Mouse (Mus musculus): ENCODE data around the gene Tac2. TPM values are rescaled to one million over a fixed set of nuclear protein-coding genes. Genes with fewer than 3 reads are reported as not detected.

Tac2 gene
- polyA plus RNA-seq, 1 experiment = not detected

DNA sequence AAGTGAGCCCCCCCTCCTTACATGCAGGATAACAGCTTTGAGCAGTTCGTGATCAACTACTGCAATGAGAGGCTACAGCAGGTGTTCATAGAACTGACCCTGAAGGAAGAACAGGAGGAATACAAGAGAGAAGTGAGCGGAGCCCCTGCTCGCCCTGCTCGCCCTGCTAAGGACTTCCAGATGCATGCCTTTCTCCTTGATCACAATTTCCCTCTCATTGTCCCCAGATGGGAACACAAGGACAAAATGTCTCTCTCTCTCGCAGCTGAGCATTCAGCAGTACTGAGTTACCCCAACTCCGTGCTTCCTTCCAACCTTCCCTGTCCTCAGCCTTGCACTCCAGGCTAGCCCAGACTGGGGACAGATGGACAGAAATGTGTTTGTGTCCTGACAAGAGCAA lies 11.5 kb upstream of the Tac2 start:
- no peaks in the 10 kb centered on the region for H3K4me1 ChIP-seq (ENCODE audit: control insufficient read depth, insufficient read depth, low read length)
- no peak overlapping the region for H3K4me3 ChIP-seq (ENCODE audit: insufficient read depth, low read length)
- no peak overlapping the region for H3K27ac ChIP-seq (ENCODE audit: insufficient read depth, low read depth, low read length)
- TF ChIP-seq POLR2A (IDR thresholded peaks at IDR 0.05; ENCODE audit: borderline replicate concordance, low read depth, low read length) = no peak
- no peak for TF ChIP-seq CTCF (IDR thresholded peaks at IDR 0.05; ENCODE audit: low read depth, low read length)

DNA sequence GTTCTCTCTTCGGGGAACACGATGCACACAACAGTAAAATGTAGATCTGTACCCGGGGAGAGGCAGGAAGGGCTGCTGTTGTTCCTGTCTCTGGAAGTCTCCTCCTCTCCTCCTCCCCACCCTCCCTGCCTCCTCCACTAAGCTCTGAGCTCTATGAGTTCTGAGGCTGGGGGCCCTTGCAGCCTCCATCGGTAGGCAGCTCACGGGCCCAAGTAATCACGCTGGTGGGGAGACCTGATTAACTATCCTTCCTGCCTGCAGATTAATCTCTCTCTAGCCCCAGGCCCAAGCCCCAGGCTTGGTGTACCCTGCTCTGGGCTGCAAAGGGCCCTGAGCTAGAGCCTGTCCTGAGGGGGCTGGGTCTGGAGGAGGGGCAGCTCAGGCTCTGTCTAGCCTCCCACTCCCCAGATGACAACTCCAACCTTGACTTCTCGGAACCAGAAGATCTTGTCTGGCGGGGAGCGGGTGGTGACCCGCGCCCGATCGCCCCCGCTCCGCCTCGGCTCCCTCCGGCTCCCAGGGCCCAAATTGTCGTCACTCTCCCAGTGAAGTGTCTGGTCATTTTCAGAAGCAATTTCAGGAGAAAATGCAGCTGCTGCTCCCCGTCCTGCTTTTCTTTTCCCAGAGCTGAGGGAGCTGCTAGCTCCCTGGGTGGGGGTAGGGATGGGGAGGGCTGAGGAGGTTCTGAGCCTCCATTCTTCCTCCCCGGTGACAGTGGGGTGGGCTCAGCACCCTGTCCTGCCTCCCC lies 2.4 kb upstream of the Tac2 start:
- no peak overlapping the region for H3K4me3 ChIP-seq (ENCODE audit: insufficient read depth, low read length)
- H3K4me1 ChIP-seq (ENCODE audit: control insufficient read depth, insufficient read depth, low read length) = no peaks in the 10 kb centered on the region
- no peak for TF ChIP-seq POLR2A (IDR thresholded peaks at IDR 0.05; ENCODE audit: borderline replicate concordance, low read depth, low read length)
- TF ChIP-seq CTCF (IDR thresholded peaks at IDR 0.05; ENCODE audit: low read depth, low read length) = no peak
- no peak overlapping the region for H3K27ac ChIP-seq (ENCODE audit: insufficient read depth, low read depth, low read length)

DNA sequence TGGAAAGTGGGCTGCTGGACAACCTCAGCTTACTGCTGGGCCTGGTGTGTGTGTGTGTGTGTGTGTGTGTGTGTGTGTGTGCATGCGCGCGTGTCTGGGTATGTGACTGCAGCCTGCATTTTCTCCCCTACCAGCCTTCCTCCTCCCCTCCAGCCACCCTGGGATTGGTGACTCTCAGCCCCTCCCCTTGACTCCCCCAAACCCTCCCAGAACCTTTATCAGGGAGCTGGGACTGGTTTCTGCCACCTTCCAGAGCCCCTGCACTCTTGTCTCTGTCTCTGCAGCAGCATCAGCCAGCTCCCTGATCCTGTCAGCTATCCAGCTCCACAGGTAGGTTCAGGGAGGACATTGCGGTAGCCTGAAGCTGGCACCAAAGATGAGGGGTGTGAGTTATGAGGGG lies 858 bp downstream of the Tac2 start:
- no peak overlapping the region for H3K4me3 ChIP-seq (ENCODE audit: insufficient read depth, low read length)
- no peak overlapping the region for H3K27ac ChIP-seq (ENCODE audit: insufficient read depth, low read depth, low read length)
- H3K4me1 ChIP-seq (ENCODE audit: control insufficient read depth, insufficient read depth, low read length) = no peaks in the 10 kb centered on the region
- TF ChIP-seq CTCF (IDR thresholded peaks at IDR 0.05; ENCODE audit: low read depth, low read length) (no peak), POLR2A (IDR thresholded peaks at IDR 0.05; ENCODE audit: borderline replicate concordance, low read depth, low read length) (no peak)

DNA sequence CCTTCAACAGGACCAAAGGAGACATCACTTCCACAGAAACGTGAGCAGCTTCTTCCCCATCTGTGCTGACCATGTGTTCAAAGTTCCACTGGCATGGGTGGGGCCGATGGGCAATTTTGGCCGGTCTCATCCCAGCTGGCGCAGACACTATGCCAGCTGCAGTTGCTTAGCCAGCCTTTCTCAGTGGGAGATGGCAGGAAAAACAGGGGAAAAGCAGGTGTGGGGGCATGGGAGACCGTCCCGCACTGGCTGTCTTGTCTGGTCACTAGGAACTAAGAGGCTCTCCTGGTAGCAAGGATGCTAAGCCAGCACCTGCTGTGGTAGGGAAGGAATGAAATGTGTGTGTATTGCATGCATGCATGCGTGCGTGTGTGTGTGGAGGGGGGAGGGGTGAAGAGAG lies 4.2 kb downstream of the Tac2 start:
- Histone ChIP-seq H3K4me1 (ENCODE audit: control insufficient read depth, insufficient read depth, low read length) (peaks cover 6% of the 10 kb centered on the region; the same call in 1 of the 2 replicates), H3K27ac (ENCODE audit: insufficient read depth, low read depth, low read length) (no peak overlapping the region), H3K4me3 (ENCODE audit: insufficient read depth, low read length) (no peak overlapping the region)
- TF ChIP-seq CTCF (IDR thresholded peaks at IDR 0.05; ENCODE audit: low read depth, low read length) (no peak), POLR2A (IDR thresholded peaks at IDR 0.05; ENCODE audit: borderline replicate concordance, low read depth, low read length) (no peak)

DNA sequence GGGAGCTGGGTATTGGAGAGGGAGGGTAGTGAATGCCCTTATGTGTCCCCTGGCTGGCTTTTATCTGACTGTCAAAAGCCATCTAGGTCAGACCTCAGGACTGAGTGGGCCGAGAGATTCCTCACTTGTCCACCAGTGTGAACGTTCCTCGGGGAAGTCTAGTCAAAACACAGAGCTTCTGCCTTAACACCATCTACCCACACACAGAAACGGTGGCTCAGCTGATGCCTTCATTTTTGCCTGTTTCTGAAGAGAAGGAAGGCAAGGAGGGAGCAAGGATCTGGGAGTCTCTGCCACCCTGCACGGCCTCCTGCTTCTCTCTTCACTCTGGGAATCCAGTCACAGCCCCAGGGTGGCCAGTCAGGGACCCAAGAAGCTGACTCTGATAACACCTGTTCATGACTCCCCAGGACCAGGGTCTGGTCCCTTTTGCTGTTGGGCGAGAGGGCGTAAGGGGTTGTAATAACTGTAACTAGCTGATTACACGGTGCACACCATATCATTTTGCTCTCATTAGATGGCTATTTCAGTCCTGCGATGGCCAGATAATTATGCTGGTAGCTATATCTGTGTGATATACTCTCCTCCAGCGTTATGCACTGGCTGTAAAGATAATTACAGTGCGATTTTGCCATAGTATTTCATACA lies 6.1 kb downstream of the Tac2 start:
- no peak for TF ChIP-seq POLR2A (IDR thresholded peaks at IDR 0.05; ENCODE audit: borderline replicate concordance, low read depth, low read length)
- TF ChIP-seq CTCF (IDR thresholded peaks at IDR 0.05; ENCODE audit: low read depth, low read length) = no peak
- Histone ChIP-seq H3K4me3 (ENCODE audit: insufficient read depth, low read length) (no peak overlapping the region), H3K4me1 (ENCODE audit: control insufficient read depth, insufficient read depth, low read length) (peaks cover 6% of the 10 kb centered on the region; the same call in 1 of the 2 replicates), H3K27ac (ENCODE audit: insufficient read depth, low read depth, low read length) (no peak overlapping the region)

DNA sequence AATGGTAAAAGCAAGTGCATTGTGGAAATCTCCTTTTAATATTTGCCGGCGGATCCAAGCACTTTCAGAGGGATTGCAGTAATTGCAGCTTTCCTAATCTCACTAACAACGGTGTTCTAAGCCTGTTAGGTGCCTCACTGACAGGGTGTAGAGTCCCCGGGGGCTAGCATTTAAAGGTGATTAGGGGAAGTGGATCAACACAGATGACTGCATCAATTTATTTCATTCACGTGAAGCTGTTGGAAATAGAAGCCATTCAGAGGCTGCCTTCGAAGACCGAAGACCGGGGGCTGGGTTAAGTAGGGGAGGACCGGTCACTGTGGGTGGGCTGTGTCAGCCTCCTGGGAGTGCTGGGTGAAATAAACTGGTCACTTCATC lies 6.6 kb downstream of the Tac2 start:
- peaks cover 6% of the 10 kb centered on the region; the same call in 1 of the 2 replicates for H3K4me1 ChIP-seq (ENCODE audit: control insufficient read depth, insufficient read depth, low read length)
- no peak overlapping the region for H3K4me3 ChIP-seq (ENCODE audit: insufficient read depth, low read length)
- no peak overlapping the region for H3K27ac ChIP-seq (ENCODE audit: insufficient read depth, low read depth, low read length)
- TF ChIP-seq CTCF (IDR thresholded peaks at IDR 0.05; ENCODE audit: low read depth, low read length) = no peak
- TF ChIP-seq POLR2A (IDR thresholded peaks at IDR 0.05; ENCODE audit: borderline replicate concordance, low read depth, low read length) = no peak

DNA sequence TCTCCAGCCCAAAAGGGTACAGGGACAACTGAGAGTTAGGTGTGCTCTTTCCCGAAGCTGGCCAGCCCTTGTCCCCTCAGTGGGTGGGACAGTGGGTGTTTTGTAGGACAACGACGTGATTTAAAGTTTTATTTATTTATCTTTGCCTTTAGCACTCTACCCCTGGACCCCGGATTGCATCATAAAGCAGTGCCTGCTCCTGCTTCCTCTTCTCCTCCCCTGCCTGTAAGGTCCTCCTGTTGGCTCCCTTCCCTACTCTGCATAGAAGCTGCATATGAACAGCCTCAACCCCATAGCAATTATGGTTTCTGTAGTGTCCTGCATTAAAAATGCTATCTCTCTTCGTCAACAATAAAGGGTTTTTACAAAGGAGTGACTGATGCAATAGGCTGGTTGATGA lies 7.1 kb downstream of the Tac2 start:
- Histone ChIP-seq H3K4me1 (ENCODE audit: control insufficient read depth, insufficient read depth, low read length) (peaks cover 8% of the 10 kb centered on the region), H3K27ac (ENCODE audit: insufficient read depth, low read depth, low read length) (no peak overlapping the region), H3K4me3 (ENCODE audit: insufficient read depth, low read length) (no peak overlapping the region)
- TF ChIP-seq CTCF (IDR thresholded peaks at IDR 0.05; ENCODE audit: low read depth, low read length) = no peak
- TF ChIP-seq POLR2A (IDR thresholded peaks at IDR 0.05; ENCODE audit: borderline replicate concordance, low read depth, low read length) = no peak

DNA sequence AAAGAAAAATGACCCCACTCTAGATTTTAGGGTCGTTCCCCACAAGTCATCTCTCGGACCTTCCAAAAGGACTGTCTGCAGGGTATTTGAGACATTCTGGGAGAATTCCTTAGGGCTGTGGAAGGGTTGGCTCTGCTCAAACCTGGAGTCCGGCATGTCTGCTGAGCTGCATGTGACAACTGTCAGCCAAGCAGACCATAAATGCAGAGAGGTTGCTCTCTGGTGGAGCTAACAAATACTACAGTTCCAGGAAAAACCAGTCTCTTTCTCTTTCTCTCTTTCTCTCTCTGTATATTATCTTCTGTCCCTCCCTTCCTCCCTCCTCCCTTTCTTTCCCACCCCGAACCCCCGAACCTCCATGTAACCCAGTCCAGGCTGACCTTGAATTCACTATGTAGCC lies 10.2 kb downstream of the Tac2 start:
- H3K4me1 ChIP-seq (ENCODE audit: control insufficient read depth, insufficient read depth, low read length) = peaks cover 23% of the 10 kb centered on the region
- no peak for TF ChIP-seq POLR2A (IDR thresholded peaks at IDR 0.05; ENCODE audit: borderline replicate concordance, low read depth, low read length)
- peak; percentile 33; the same call in 1 of the 2 replicates for TF ChIP-seq CTCF (IDR thresholded peaks at IDR 0.05; ENCODE audit: low read depth, low read length)
- H3K4me3 ChIP-seq (ENCODE audit: insufficient read depth, low read length) = no peak overlapping the region
- H3K27ac ChIP-seq (ENCODE audit: insufficient read depth, low read depth, low read length) = no peak overlapping the region

DNA sequence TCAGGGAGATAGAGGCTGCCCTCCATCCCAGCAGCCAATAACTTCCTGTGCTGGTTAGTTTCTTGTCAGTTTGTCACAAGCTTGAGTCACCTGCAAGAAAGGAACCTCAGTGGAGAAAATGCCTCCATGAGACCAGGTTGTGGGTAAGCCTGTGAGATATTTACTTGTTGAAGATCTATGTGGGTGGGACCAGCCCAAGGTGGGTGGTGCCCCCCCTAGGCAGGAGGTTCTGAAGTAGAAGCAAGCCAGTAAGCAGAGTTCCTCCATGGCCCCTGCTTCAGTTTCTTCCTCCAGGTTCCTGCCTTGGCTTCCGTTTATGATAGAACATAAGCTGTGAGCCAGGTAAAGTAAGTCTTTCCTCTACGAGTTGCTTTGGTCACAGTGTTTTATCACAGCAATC lies 12.0 kb downstream of the Tac2 start:
- Histone ChIP-seq H3K4me3 (ENCODE audit: insufficient read depth, low read length) (no peak overlapping the region), H3K27ac (ENCODE audit: insufficient read depth, low read depth, low read length) (no peak overlapping the region), H3K4me1 (ENCODE audit: control insufficient read depth, insufficient read depth, low read length) (peaks cover 22% of the 10 kb centered on the region)
- TF ChIP-seq CTCF (IDR thresholded peaks at IDR 0.05; ENCODE audit: low read depth, low read length) (no peak), POLR2A (IDR thresholded peaks at IDR 0.05; ENCODE audit: borderline replicate concordance, low read depth, low read length) (no peak)

DNA sequence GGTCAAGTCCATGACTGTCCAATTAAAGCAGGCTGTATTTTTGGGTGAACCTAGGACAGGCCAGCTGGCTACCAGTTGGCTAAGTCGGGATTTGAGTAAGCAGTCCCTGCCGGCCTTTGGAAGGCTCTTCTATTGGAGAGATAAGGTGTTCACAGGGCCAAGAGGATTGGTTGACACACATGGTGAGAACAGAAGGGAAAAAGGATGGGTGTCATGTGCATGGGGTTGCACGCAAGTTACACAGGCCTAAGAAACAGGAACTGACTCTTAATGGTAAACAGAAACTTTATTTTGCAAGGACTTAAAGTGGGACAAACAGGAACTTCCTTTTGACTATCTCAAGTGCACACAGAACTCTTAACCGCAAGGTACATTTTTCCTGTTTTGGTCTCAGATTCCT lies 12.6 kb downstream of the Tac2 start:
- H3K27ac ChIP-seq (ENCODE audit: insufficient read depth, low read depth, low read length) = peak overlapping the region; percentile 68
- H3K4me1 ChIP-seq (ENCODE audit: control insufficient read depth, insufficient read depth, low read length) = peaks cover 19% of the 10 kb centered on the region
- no peak overlapping the region for H3K4me3 ChIP-seq (ENCODE audit: insufficient read depth, low read length)
- TF ChIP-seq CTCF (IDR thresholded peaks at IDR 0.05; ENCODE audit: low read depth, low read length) (no peak), POLR2A (IDR thresholded peaks at IDR 0.05; ENCODE audit: borderline replicate concordance, low read depth, low read length) (no peak)
